Mouse (Mus musculus): Measurements from ENCODE around the gene Trabd2b. TPM values are rescaled to one million over a fixed set of nuclear protein-coding genes. Genes with fewer than 3 reads are reported as not detected.

Trabd2b gene
- polyA plus RNA-seq, 1 experiment from 2014 or later, result 0.50 TPM

GRCm38 (mm10) chr4:114645341-114645740 lies 238.8 kb downstream of the Trabd2b start:
- Histone ChIP-seq H3K36me3 (ENCODE audit: control insufficient read depth, insufficient read depth, low read length) (no peaks in the 10 kb centered on the region), H3K9ac (ENCODE audit: low read depth, low read length) (no peak overlapping the region)

DNA sequence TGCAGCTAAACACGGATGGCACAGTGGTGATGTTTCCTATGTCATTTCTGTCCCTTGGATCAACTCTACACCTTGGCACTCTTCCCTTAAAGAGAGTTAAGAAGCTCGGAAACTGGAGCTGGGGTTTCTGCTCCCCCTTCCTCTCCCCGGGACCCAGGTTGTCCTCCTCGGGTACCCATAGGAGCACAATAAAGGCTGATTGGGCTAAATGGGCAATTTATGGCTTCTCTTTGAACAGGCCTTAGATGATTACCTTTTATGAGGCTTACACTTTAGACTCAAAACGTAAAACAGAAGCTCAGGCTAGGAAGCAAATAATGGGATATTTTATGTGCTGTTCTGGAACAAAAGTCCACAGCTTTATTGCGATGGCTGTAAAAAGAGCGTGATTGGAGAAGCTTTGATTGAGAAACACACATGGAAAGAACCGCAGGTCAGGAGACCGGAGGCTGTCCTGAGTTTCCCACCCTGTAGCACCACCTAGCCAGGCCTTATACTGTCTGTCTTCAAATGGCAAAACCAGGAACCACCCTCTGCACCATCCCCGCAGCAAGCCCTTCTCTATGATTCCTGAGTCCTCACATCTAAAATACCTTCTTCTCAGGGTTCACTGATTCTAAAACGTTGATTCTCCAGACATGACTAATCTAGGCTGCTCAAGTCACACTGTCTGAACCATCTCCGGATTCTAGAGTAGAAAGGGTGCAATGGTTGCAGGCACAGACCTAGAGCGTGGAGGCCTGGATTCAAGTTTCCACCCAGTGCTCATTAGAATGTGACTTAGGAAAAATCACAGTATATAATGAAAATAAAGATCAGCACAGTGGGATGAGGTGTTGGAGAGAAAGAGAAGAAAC lies 240.5 kb downstream of the Trabd2b start:
- peaks cover 4% of the 10 kb centered on the region; the same call in 1 of the 2 replicates for H3K27me3 ChIP-seq (replicated peaks; ENCODE audit: control insufficient read depth, insufficient read depth, low read length)
- H3K27ac ChIP-seq (ENCODE audit: low read depth, low read length), result no peak overlapping the region
- H3K4me2 ChIP-seq (ENCODE audit: low read length), result no peak overlapping the region
- no peaks in the 10 kb centered on the region for H3K36me3 ChIP-seq (ENCODE audit: control insufficient read depth, insufficient read depth, low read length)
- H3K4me1 ChIP-seq (ENCODE audit: control insufficient read depth, insufficient read depth, low read depth, low read length), result peaks cover 6% of the 10 kb centered on the region
- no peaks in the 10 kb centered on the region for H3K9me3 ChIP-seq (ENCODE audit: control insufficient read depth, low read length)
- ATAC-seq, result no peak
- no peak overlapping the region for H3K9ac ChIP-seq (ENCODE audit: low read depth, low read length)
- H3K4me3 ChIP-seq (ENCODE audit: low read length), result no peak overlapping the region
- 69% methylated on average over 13 of the region's 13 CpGs for WGBS

More at GRCm38 (mm10) chr4:114645341-114645740, 238.8 kb downstream of the Trabd2b start:
- peaks cover 5% of the 10 kb centered on the region; the same call in 1 of the 2 replicates for H3K27me3 ChIP-seq (replicated peaks; ENCODE audit: control insufficient read depth, insufficient read depth, low read length)
- no peak overlapping the region for H3K4me3 ChIP-seq (ENCODE audit: low read length)
- H3K4me1 ChIP-seq (ENCODE audit: control insufficient read depth, insufficient read depth, low read depth, low read length), result peaks cover 6% of the 10 kb centered on the region
- H3K4me2 ChIP-seq (ENCODE audit: low read length), result no peak overlapping the region
- ATAC-seq, result no peak
- no peaks in the 10 kb centered on the region for H3K9me3 ChIP-seq (ENCODE audit: control insufficient read depth, low read length)
- no peak overlapping the region for H3K27ac ChIP-seq (ENCODE audit: low read depth, low read length)

DNA sequence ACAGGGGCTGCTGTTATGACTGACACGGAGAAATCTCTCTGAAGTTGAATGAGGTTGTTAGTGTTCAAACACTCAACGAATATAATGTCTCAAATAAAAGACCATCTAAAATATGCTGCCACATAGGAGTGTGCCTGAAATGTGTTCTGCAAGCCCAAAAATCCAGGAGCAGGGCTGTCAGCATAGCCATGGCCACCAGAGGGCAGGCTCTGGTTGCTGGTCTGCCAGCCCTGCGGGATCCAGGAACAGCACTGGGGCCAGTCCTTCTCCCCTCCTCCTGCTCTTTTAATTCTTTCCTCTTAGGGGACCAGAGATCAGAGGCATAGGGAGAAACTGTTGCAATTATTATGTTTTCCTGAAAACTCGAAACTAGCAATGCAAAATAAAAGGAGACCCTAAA lies 241.2 kb downstream of the Trabd2b start:
- Histone ChIP-seq H3K4me3 (ENCODE audit: low read length) (no peak overlapping the region), H3K36me3 (ENCODE audit: control insufficient read depth, insufficient read depth, low read length) (no peaks in the 10 kb centered on the region), H3K4me1 (ENCODE audit: control insufficient read depth, insufficient read depth, low read depth, low read length) (peaks cover 6% of the 10 kb centered on the region), H3K27me3 (replicated peaks; ENCODE audit: control insufficient read depth, insufficient read depth, low read length) (peaks cover 2% of the 10 kb centered on the region; the same call in 1 of the 2 replicates), H3K9ac (ENCODE audit: low read depth, low read length) (no peak overlapping the region), H3K4me2 (ENCODE audit: low read length) (no peak overlapping the region), H3K9me3 (ENCODE audit: control insufficient read depth, low read length) (no peaks in the 10 kb centered on the region), H3K27ac (ENCODE audit: low read depth, low read length) (no peak overlapping the region)
- 0 out of 2 replicates have a peak, but pooled peaks have one; percentile 34 for ATAC-seq
- 2% methylated on average over 4 of the region's 4 CpGs for WGBS

DNA sequence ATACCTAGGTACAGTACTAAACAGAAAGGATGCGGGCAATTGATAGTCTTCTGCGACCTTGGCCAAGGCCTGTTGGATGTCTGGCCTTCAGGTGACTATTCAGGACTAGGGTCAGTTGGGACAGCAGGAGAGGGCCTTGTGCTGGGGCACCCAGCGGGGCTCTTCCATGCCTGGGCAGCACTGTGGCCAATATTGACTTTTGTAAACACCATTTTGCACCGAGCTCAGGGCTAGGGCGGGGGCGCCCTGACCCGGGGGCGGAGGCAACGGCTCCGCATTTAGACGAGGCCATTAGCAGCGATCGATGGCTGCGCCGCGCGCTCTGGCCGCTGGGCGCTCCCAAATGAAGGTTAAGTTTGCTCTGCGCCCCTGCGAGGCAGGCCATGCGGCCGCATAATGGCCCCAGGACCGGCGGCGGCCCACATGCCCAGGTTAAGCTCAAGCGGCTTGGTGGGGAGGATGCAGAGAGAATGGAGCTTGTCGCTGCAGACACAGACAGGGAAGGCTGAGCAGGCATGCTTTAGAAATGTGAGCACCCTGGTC lies 242.1 kb downstream of the Trabd2b start:
- H3K4me3 ChIP-seq (ENCODE audit: low read length), result peak overlapping the region; percentile 13; the same call in 1 of the 2 replicates
- WGBS, result 11% methylated on average over 28 of the region's 28 CpGs

GRCm38 (mm10) chr4:114650551-114650950 lies 244.0 kb downstream of the Trabd2b start:
- peaks cover 2% of the 10 kb centered on the region; the same call in 1 of the 2 replicates for H3K27me3 ChIP-seq (replicated peaks; ENCODE audit: control insufficient read depth, insufficient read depth, low read length)
- no peak overlapping the region for H3K4me2 ChIP-seq (ENCODE audit: low read length)
- WGBS, result 86% methylated on average over 6 of the region's 6 CpGs
- no peak overlapping the region for H3K27ac ChIP-seq (ENCODE audit: low read depth, low read length)
- ATAC-seq, result no peak
- peaks cover 6% of the 10 kb centered on the region for H3K4me1 ChIP-seq (ENCODE audit: control insufficient read depth, insufficient read depth, low read depth, low read length)
- H3K4me3 ChIP-seq (ENCODE audit: low read length), result no peak overlapping the region
- H3K9ac ChIP-seq (ENCODE audit: low read depth, low read length), result no peak overlapping the region
- H3K36me3 ChIP-seq (ENCODE audit: control insufficient read depth, insufficient read depth, low read length), result no peaks in the 10 kb centered on the region
- H3K9me3 ChIP-seq (ENCODE audit: control insufficient read depth, low read length), result no peaks in the 10 kb centered on the region

More for the DNA sequence above, 242.1 kb downstream of the Trabd2b start:
- no peaks in the 10 kb centered on the region for H3K36me3 ChIP-seq (ENCODE audit: control insufficient read depth, insufficient read depth, low read length)
- H3K27me3 ChIP-seq (replicated peaks; ENCODE audit: control insufficient read depth, insufficient read depth, low read length), result peaks cover 2% of the 10 kb centered on the region; the same call in 1 of the 2 replicates
- H3K9me3 ChIP-seq (ENCODE audit: control insufficient read depth, low read length), result no peaks in the 10 kb centered on the region
- no peak overlapping the region for H3K27ac ChIP-seq (ENCODE audit: low read depth, low read length)
- peak overlapping the region; percentile 45 for H3K4me2 ChIP-seq (ENCODE audit: low read length)
- ATAC-seq, result peak; percentile 14; the same call in 1 of the 2 replicates
- peaks cover 6% of the 10 kb centered on the region for H3K4me1 ChIP-seq (ENCODE audit: control insufficient read depth, insufficient read depth, low read depth, low read length)
- H3K9ac ChIP-seq (ENCODE audit: low read depth, low read length), result peak overlapping the region; percentile 41; the same call in 1 of the 2 replicates

DNA sequence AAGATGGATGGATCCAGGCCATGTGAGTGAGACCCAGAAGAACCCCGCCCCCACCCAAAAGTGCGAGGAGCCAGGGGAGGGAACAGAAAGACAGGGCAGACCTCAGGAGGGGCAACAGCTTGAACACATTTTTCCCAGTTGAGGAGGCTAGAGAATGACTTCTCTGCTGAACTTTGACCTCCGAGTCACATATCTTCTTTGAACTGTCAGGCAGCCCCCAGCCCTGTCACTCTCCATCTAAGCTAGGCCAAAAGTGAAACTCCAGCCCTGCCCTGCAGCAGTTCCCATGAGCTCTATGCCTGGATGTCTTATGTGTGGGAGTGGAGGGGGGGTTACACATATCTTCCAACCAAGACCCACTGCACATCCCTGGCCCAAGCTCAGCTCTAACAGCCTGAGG lies 244.5 kb downstream of the Trabd2b start:
- Histone ChIP-seq H3K4me1 (ENCODE audit: control insufficient read depth, insufficient read depth, low read depth, low read length) (peaks cover 6% of the 10 kb centered on the region), H3K36me3 (ENCODE audit: control insufficient read depth, insufficient read depth, low read length) (no peaks in the 10 kb centered on the region), H3K27ac (ENCODE audit: low read depth, low read length) (no peak overlapping the region), H3K9ac (ENCODE audit: low read depth, low read length) (no peak overlapping the region), H3K4me2 (ENCODE audit: low read length) (no peak overlapping the region), H3K4me3 (ENCODE audit: low read length) (no peak overlapping the region), H3K9me3 (ENCODE audit: control insufficient read depth, low read length) (no peaks in the 10 kb centered on the region), H3K27me3 (replicated peaks; ENCODE audit: control insufficient read depth, insufficient read depth, low read length) (peaks cover 2% of the 10 kb centered on the region; the same call in 1 of the 2 replicates)
- WGBS, result 55% methylated on average over 3 of the region's 3 CpGs
- ATAC-seq, result 0 out of 2 replicates have a peak, but pooled peaks have one; percentile 31

- no peak overlapping the region for H3K4me2 ChIP-seq (ENCODE audit: low read length)
- H3K9ac ChIP-seq (ENCODE audit: low read depth, low read length), result no peak overlapping the region
- no peaks in the 10 kb centered on the region for H3K36me3 ChIP-seq (ENCODE audit: control insufficient read depth, insufficient read depth, low read length)
- H3K27me3 ChIP-seq (replicated peaks; ENCODE audit: control insufficient read depth, insufficient read depth, low read length), result peaks cover 6% of the 10 kb centered on the region; the same call in 1 of the 2 replicates
- H3K9me3 ChIP-seq (ENCODE audit: control insufficient read depth, low read length), result no peaks in the 10 kb centered on the region
- no peak overlapping the region for H3K27ac ChIP-seq (ENCODE audit: low read depth, low read length)
- WGBS, result 74% methylated on average over 5 of the region's 5 CpGs
- no peak for ATAC-seq
- no peak overlapping the region for H3K4me3 ChIP-seq (ENCODE audit: low read length)
- H3K4me1 ChIP-seq (ENCODE audit: control insufficient read depth, insufficient read depth, low read depth, low read length), result peaks cover 6% of the 10 kb centered on the region
Observed at GRCm38 (mm10) chr4:114651606-114652005, 245.1 kb downstream of the Trabd2b start.

DNA sequence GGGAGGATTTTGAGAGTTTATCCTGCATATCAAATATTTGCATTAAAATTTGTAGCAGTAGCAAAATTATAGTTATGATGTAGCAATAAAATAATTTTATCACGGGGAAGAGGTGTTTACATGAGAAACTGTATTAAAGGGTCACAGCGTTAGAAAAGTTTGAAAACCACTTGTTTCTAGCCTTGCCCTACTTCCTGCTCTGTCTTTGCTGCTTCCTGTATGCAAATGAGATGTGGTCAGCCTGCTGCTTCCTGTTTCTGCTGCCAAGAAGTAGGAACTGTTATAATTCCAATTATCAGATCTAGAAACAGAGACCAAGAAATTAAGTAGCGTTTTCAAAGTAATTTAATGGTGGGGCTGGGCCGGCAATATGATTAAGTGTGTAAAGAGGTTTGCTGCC lies 245.9 kb downstream of the Trabd2b start:
- WGBS, result 94% methylated on average over 4 of the region's 4 CpGs
- no peak overlapping the region for H3K4me3 ChIP-seq (ENCODE audit: low read length)
- H3K4me1 ChIP-seq (ENCODE audit: control insufficient read depth, insufficient read depth, low read depth, low read length), result peaks cover 6% of the 10 kb centered on the region
- peaks cover 6% of the 10 kb centered on the region; the same call in 1 of the 2 replicates for H3K27me3 ChIP-seq (replicated peaks; ENCODE audit: control insufficient read depth, insufficient read depth, low read length)
- no peak overlapping the region for H3K9ac ChIP-seq (ENCODE audit: low read depth, low read length)
- H3K9me3 ChIP-seq (ENCODE audit: control insufficient read depth, low read length), result no peaks in the 10 kb centered on the region
- H3K36me3 ChIP-seq (ENCODE audit: control insufficient read depth, insufficient read depth, low read length), result no peaks in the 10 kb centered on the region
- no peak overlapping the region for H3K4me2 ChIP-seq (ENCODE audit: low read length)
- no peak overlapping the region for H3K27ac ChIP-seq (ENCODE audit: low read depth, low read length)
- ATAC-seq, result no peak

- Histone ChIP-seq H3K36me3 (ENCODE audit: control insufficient read depth, insufficient read depth, low read length) (no peaks in the 10 kb centered on the region), H3K9me3 (ENCODE audit: control insufficient read depth, low read length) (no peaks in the 10 kb centered on the region), H3K4me3 (ENCODE audit: low read length) (no peak overlapping the region), H3K9ac (ENCODE audit: low read depth, low read length) (no peak overlapping the region), H3K27me3 (replicated peaks; ENCODE audit: control insufficient read depth, insufficient read depth, low read length) (0 out of 2 replicates have a peak, but pooled peaks cover 4% of the 10 kb centered on the region), H3K4me1 (ENCODE audit: control insufficient read depth, insufficient read depth, low read depth, low read length) (no peaks in the 10 kb centered on the region), H3K27ac (ENCODE audit: low read depth, low read length) (no peak overlapping the region), H3K4me2 (ENCODE audit: low read length) (no peak overlapping the region)
- ATAC-seq, result no peak
- WGBS, result 76% methylated on average over 2 of the region's 2 CpGs
Observed at GRCm38 (mm10) chr4:114657933-114658332, 251.4 kb downstream of the Trabd2b start.
